Mouse (Mus musculus) small intestine, adult 2 months (tissue): ENCODE data around the gene Kcnh5.

Experiments
- CTCF ChIP-seq: fragments of 200-500 bp; IDR thresholded peaks from 2 replicates; pipeline ENCODE4 v1.5.1; 2012; ENCODE audit warnings: low read depth, mild to moderate bottlenecking, control low read depth, inconsistent platforms, low read length, moderate library complexity, mixed read lengths; ENCODE audit not compliant: insufficient replicate concordance, insufficient read length; ENCODE audit errors: extremely low read depth
- POLR2A ChIP-seq: fragments of 200-500 bp; IDR thresholded peaks from 2 replicates; pipeline ENCODE4 v1.6.1; 2012; ENCODE audit warnings: low read depth, mild to moderate bottlenecking, control low read depth, inconsistent platforms, low read length, moderate library complexity

GRCm38 (mm10) chr12:75177646-75178030 lies 506 bp upstream of the Kcnh5 start:
- TF ChIP-seq POLR2A (no peak), CTCF (no peak)
